Mouse (Mus musculus) CH12.LX (cell line): ENCODE results near the gene Zfp784. TPM values are rescaled to one million over a fixed set of nuclear protein-coding genes. Genes with fewer than 3 reads are reported as not detected.
A peak's percentile ranks its signal among the peaks of the same experiment; 100 is the strongest.

Experiments used
- DNase-seq: peaks from one replicate; pipeline ENCODE4 v3.0.0-alpha.2; 2013; ENCODE audit errors: extremely low read depth
- H3K27ac ChIP-seq: 2 replicates; pipeline ENCODE4 v1.5.1; 2012; ENCODE audit warnings: low read depth, mild to moderate bottlenecking, control low read depth, moderate library complexity; ENCODE audit not compliant: insufficient read depth
- H3K27me3 ChIP-seq: replicated peaks from 2 replicates; pipeline ENCODE3; 2012; ENCODE audit warnings: inconsistent platforms
- H3K36me3 ChIP-seq, 2 experiments: replicated peaks in 1 of 2; 2 replicates each; pipeline versions ENCODE3 to v1.6.1; 2012; ENCODE audit warnings: inconsistent platforms in 1 of 2, low read length in 1 of 2, mild to moderate bottlenecking in 1 of 2, mixed read lengths in 1 of 2, moderate library complexity in 1 of 2; ENCODE audit not compliant: control insufficient read depth in 1 of 2, insufficient read depth in 1 of 2
- H3K4me1 ChIP-seq, 2 experiments: 2 replicates each; pipeline ENCODE4 v1.6.1; 2012; ENCODE audit warnings: inconsistent platforms in 1 of 2, moderate library complexity in 1 of 2; ENCODE audit not compliant: insufficient read depth in 2 of 2, control insufficient read depth in 1 of 2
- H3K4me2 ChIP-seq: 2 replicates; pipeline ENCODE4 v1.6.1; 2012; ENCODE audit warnings: low read depth, mild to moderate bottlenecking, control low read depth; ENCODE audit not compliant: poor library complexity, insufficient read depth, severe bottlenecking
- H3K4me3 ChIP-seq, 3 experiments: fragments of 150-350 bp in 1 of 3; sonication (generic) in 1 of 3; replicated peaks in 1 of 3; 2 replicates each; pipeline versions ENCODE3 to v1.5.1; 2011 to 2012; ENCODE audit warnings: low read depth in 2 of 3, low read length in 2 of 3, mild to moderate bottlenecking in 2 of 3, moderate library complexity in 2 of 3, control low read depth in 1 of 3, improper control_type of control experiment in 1 of 3, inconsistent platforms in 1 of 3, mixed read lengths in 1 of 3; ENCODE audit not compliant: poor library complexity in 1 of 3
- H3K79me2 ChIP-seq: replicated peaks from 2 replicates; pipeline ENCODE4 v1.6.1; 2012; ENCODE audit warnings: mild to moderate bottlenecking, moderate library complexity; ENCODE audit not compliant: control insufficient read depth, poor library complexity, insufficient read depth, severe bottlenecking; ENCODE audit errors: extremely low read depth
- H3K9ac ChIP-seq: 2 replicates; pipeline ENCODE4 v1.6.1; 2012; ENCODE audit warnings: low read depth, mild to moderate bottlenecking, control low read depth, moderate library complexity; ENCODE audit not compliant: insufficient read depth
- H3K9me3 ChIP-seq: replicated peaks from 2 replicates; pipeline ENCODE3; 2012; ENCODE audit warnings: low read length, inconsistent platforms, mixed read lengths
- GABPA ChIP-seq: IDR thresholded peaks from 2 replicates; pipeline ENCODE4 v1.6.1; 2012; ENCODE audit warnings: low read depth, low read length, improper control_type of control experiment, inconsistent platforms; ENCODE audit not compliant: insufficient replicate concordance
- HCFC1 ChIP-seq: IDR thresholded peaks from 2 replicates; pipeline ENCODE4 v1.6.1; 2012; ENCODE audit warnings: low read depth, mild to moderate bottlenecking, inconsistent platforms, low read length, improper control_type of control experiment
- JUND ChIP-seq: conservative IDR thresholded peaks from 2 replicates; pipeline ENCODE4 v1.6.1; 2011; ENCODE audit warnings: low read depth, low read length, improper control_type of control experiment
- MAZ ChIP-seq: IDR thresholded peaks from 2 replicates; pipeline ENCODE4 v1.6.1; 2012; ENCODE audit warnings: low read depth, mild to moderate bottlenecking, inconsistent platforms, low read length, improper control_type of control experiment, moderate library complexity
- POLR2A ChIP-seq: IDR thresholded peaks from 2 replicates; pipeline ENCODE4 v1.6.1; 2011; ENCODE audit warnings: low read depth, mild to moderate bottlenecking, improper control_type of control experiment, low read length
- POLR2AphosphoS2 ChIP-seq: IDR thresholded peaks from 2 replicates; pipeline ENCODE4 v1.6.1; 2011; ENCODE audit warnings: low read depth, low read length, improper control_type of control experiment
- SMC3 ChIP-seq: IDR thresholded peaks from 2 replicates; pipeline ENCODE4 v1.6.1; 2011; ENCODE audit warnings: low read depth, low read length, improper control_type of control experiment
- TBP ChIP-seq: conservative IDR thresholded peaks from 2 replicates; pipeline ENCODE4 v1.6.1; 2011; ENCODE audit warnings: low read depth, low read length, improper control_type of control experiment
- ZC3H11A ChIP-seq: IDR thresholded peaks from 2 replicates; pipeline ENCODE4 v1.6.1; 2012; ENCODE audit warnings: low read depth, mild to moderate bottlenecking, inconsistent platforms, low read length, improper control_type of control experiment
- ZNF384 ChIP-seq: IDR thresholded peaks from 2 replicates; pipeline ENCODE4 v1.6.1; 2012; ENCODE audit warnings: low read depth, low read length, improper control_type of control experiment, inconsistent platforms
- dilution Hi-C: fragments of 300-500 bp; cut with MboI; formaldehyde crosslinking; loops from 2 replicates; pipeline ENCODE4 v1.14.3; 2020; ENCODE audit warnings: low sequenced_read_pairs; ENCODE audit not compliant: extremely low pct_unique_long_range_greater_than_20kb, extremely low pct_ligation_motif_present
- in situ Hi-C: fragments of 300-500 bp; cut with MboI; formaldehyde crosslinking; loops from 3 replicates; pipeline ENCODE4 v1.14.3; 2019; ENCODE audit warnings: low sequenced_read_pairs, low pct_ligation_motif_present, low pct_unique_long_range_greater_than_20kb, mixed read lengths
- polyA plus RNA-seq: library from polyadenylated mRNA; unstranded; fragments of >175 nt; gene quantifications from 2 replicates; pipeline ENCODE4 v1.2.1, GENCODE M21; 2012; ENCODE audit warnings: low read depth; ENCODE audit not compliant: insufficient read length
- total RNA-seq, 2 experiments: library from RNA; depleted of rRNA; stranded (reverse); fragments of 300-350 nt in 1 of 2; fragments of >200 nt in 1 of 2; gene quantifications; 2 replicates each; pipeline ENCODE4 v1.2.3; 2012 to 2014

The Zfp784 gene
- total and polyA plus RNA-seq, 3 experiments, result 0.53 to 1.5 (median 1.1) TPM

- Histone ChIP-seq H3K27me3 (no peaks in the 10 kb centered on the region), H3K4me3 (peak overlapping the region in 1 of 3 experiments; percentile 13), H3K4me2 (no peak overlapping the region), H3K9me3 (peaks cover 33% of the 10 kb centered on the region), H3K27ac (no peak overlapping the region)
- in situ Hi-C loops, result no loop called here
- no peak for DNase-seq
- TF ChIP-seq HCFC1 (no peak), ZC3H11A (no peak), JUND (no peak)
- TF ChIP-seq, all 38 proteins: peak for 0
- dilution Hi-C loops, result no loop called here
- 0 out of 2 replicates have a peak, but pooled peaks cover 5% of the 10 kb centered on the region for H3K79me2 ChIP-seq
- peaks cover 67 to 94% of the 10 kb centered on the region in 2 experiments for H3K36me3 ChIP-seq
- H3K4me1 ChIP-seq, result no peaks in the 10 kb centered on the region
- H3K9ac ChIP-seq, result no peak overlapping the region
Observed at GRCm38 (mm10) chr7:5029946-5030345, 8.3 kb downstream of the Zfp784 start.

DNA sequence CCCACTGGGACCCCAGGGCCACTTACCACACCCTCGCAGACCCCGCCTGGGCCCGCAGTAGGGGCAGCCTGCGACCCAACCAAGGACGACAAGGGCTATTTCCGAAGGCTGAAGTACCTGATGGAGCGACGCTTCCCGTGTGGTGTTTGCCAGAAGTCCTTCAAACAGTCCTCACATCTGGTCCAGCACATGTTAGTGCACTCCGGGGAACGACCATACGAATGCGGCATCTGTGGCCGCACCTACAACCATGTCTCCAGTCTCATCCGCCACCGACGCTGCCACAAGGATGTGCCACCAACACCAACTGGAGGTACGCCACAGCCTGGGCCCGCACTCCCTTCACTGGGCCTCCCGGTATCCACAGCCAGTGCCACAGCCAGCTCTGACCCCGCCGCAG, 8.7 kb downstream of the Zfp784 start:
- in situ Hi-C loops, result no loop called here
- peak overlapping the region in 1 of 3 experiments; percentile 13 for H3K4me3 ChIP-seq
- TF ChIP-seq MAZ, result no peak
- no peak for TF ChIP-seq SMC3
- TF ChIP-seq ZNF384, result no peak

DNA sequence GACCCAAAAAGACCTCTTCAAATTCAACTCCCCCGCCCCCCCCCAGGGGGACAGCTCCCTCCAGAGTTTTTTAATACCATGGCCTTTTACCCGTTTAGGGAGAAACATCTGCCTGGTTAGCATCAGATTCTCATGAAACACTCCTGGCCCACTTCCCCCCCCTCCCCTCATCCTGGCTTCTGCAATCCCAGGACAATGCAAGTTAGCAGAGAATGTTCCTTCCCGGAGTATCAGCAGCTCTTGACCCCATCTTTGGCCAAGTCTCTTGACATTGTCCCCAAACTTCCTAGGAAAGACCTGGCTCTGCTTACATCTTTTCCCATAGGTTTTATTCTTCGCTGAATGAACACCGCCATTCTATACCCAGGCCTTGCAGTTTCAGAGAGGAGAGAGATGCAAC, 17.0 kb downstream of the Zfp784 start:
- peaks cover 39 to 62% of the 10 kb centered on the region in 2 experiments for H3K36me3 ChIP-seq
- peak overlapping the region; percentile 98 for H3K9ac ChIP-seq
- dilution Hi-C loops, result no loop called here
- TF ChIP-seq GABPA (no peak), POLR2A (no peak), TBP (no peak), POLR2AphosphoS2 (no peak)
- peaks cover 0 to 31% of the 10 kb centered on the region in 2 experiments; a peak in 2 of 4 replicates for H3K4me1 ChIP-seq
- no peak overlapping the region for H3K27ac ChIP-seq
- H3K4me2 ChIP-seq, result peak overlapping the region; percentile 83
- H3K4me3 ChIP-seq, result peak overlapping the region; percentile 81 to 82 (median 81)
- no peak for DNase-seq
- in situ Hi-C loops, result no loop called here
- H3K79me2 ChIP-seq, result peaks cover 33% of the 10 kb centered on the region
- peaks cover 6% of the 10 kb centered on the region for H3K9me3 ChIP-seq
- no peaks in the 10 kb centered on the region for H3K27me3 ChIP-seq

More for the DNA sequence above, 8.7 kb downstream of the Zfp784 start:
- H3K9ac ChIP-seq, result no peak overlapping the region
- H3K4me1 ChIP-seq, result no peaks in the 10 kb centered on the region
- H3K27me3 ChIP-seq, result no peaks in the 10 kb centered on the region
- peaks cover 33% of the 10 kb centered on the region for H3K9me3 ChIP-seq
- no peak for DNase-seq
- peaks cover 69 to 94% of the 10 kb centered on the region in 2 experiments for H3K36me3 ChIP-seq
- dilution Hi-C loops, result no loop called here
- peaks cover 5% of the 10 kb centered on the region; the same call in 1 of the 2 replicates for H3K79me2 ChIP-seq
- no peak overlapping the region for H3K4me2 ChIP-seq
- no peak overlapping the region for H3K27ac ChIP-seq
